Mouse (Mus musculus): ENCODE measurements around the gene Slc34a1. TPM values are rescaled to one million over a fixed set of nuclear protein-coding genes. Genes with fewer than 3 reads are reported as not detected.

The Slc34a1 gene
- not detected in 2 replicates for polyA plus RNA-seq (2014; fragmentation: Nextera tagmentation; extraction: Ambion mirVana)

- 89% methylated on average over 1 of the region's 1 CpGs for WGBS
- H3K9me3 ChIP-seq (ENCODE audit: control insufficient read depth, low read length) = no peaks in the 10 kb centered on the region
- no peaks in the 10 kb centered on the region for H3K27me3 ChIP-seq (ENCODE audit: control insufficient read depth, insufficient read depth, low read length)
- H3K4me2 ChIP-seq (ENCODE audit: low read depth, severe bottlenecking) = no peak within 1 kb of the TSS
- no peak within 1 kb of the TSS for H3K4me3 ChIP-seq (ENCODE audit: low read depth, low read length)
- ATAC-seq (ENCODE audit: insufficient number of reproducible peaks, low FRiP score, low TSS enrichment, low read depth) = no peak
- no peak for DNase-seq (ENCODE audit: low spot score)
- no peaks in the 10 kb centered on the region for H3K4me1 ChIP-seq (ENCODE audit: control insufficient read depth, insufficient read depth, low read length)
- no peak within 1 kb of the TSS for H3K27ac ChIP-seq (replicated peaks; ENCODE audit: low read depth, low read length)
- no peak within 1 kb of the TSS for H3K9ac ChIP-seq (ENCODE audit: low read length)
- no peaks in the 10 kb centered on the region for H3K36me3 ChIP-seq (ENCODE audit: control insufficient read depth, insufficient read depth, low read length)
Measured at GRCm38 (mm10) chr13:55398088-55398487, at the start of gene Slc34a1. Gene Slc34a1 (plus strand): TSS chr13:55398187.

- peak overlapping the region; percentile 81 for H3K4me2 ChIP-seq (ENCODE audit: low read depth, severe bottlenecking)
- no peak for ATAC-seq (ENCODE audit: insufficient number of reproducible peaks, low FRiP score, low TSS enrichment, low read depth)
- peak overlapping the region; percentile 99; the same call in 1 of the 2 replicates for H3K4me3 ChIP-seq (ENCODE audit: low read depth, low read length)
- no peak overlapping the region; the same call in 1 of the 2 replicates for H3K9ac ChIP-seq (ENCODE audit: low read length)
- H3K36me3 ChIP-seq (ENCODE audit: control insufficient read depth, insufficient read depth, low read length) = peaks cover 15% of the 10 kb centered on the region
- no peak overlapping the region for H3K27ac ChIP-seq (replicated peaks; ENCODE audit: low read depth, low read length)
- DNase-seq (ENCODE audit: low spot score) = no peak
- H3K27me3 ChIP-seq (ENCODE audit: control insufficient read depth, insufficient read depth, low read length) = no peaks in the 10 kb centered on the region
- H3K4me1 ChIP-seq (ENCODE audit: control insufficient read depth, insufficient read depth, low read length) = peaks cover 9% of the 10 kb centered on the region
- no peaks in the 10 kb centered on the region for H3K9me3 ChIP-seq (ENCODE audit: control insufficient read depth, low read length)
Measured at GRCm38 (mm10) chr13:55361145-55361544, 36.8 kb upstream of the Slc34a1 start.

GRCm38 (mm10) chr13:55361974-55362452 lies 36.0 kb upstream of the Slc34a1 start:
- no peak for DNase-seq (ENCODE audit: low spot score)
- H3K4me1 ChIP-seq (ENCODE audit: control insufficient read depth, insufficient read depth, low read length) = peaks cover 9% of the 10 kb centered on the region
- 1% methylated on average over 32 of the region's 32 CpGs for WGBS
- peak overlapping the region; percentile 82 for H3K27ac ChIP-seq (replicated peaks; ENCODE audit: low read depth, low read length)
- ATAC-seq (ENCODE audit: insufficient number of reproducible peaks, low FRiP score, low TSS enrichment, low read depth) = peak; percentile 29; the same call in 1 of the 2 replicates
- peak overlapping the region; percentile 99 for H3K4me3 ChIP-seq (ENCODE audit: low read depth, low read length)
- no peaks in the 10 kb centered on the region for H3K27me3 ChIP-seq (ENCODE audit: control insufficient read depth, insufficient read depth, low read length)
- peak overlapping the region; percentile 90 for H3K9ac ChIP-seq (ENCODE audit: low read length)
- no peaks in the 10 kb centered on the region for H3K9me3 ChIP-seq (ENCODE audit: control insufficient read depth, low read length)
- peaks cover 14% of the 10 kb centered on the region for H3K36me3 ChIP-seq (ENCODE audit: control insufficient read depth, insufficient read depth, low read length)
- peak overlapping the region; percentile 81 for H3K4me2 ChIP-seq (ENCODE audit: low read depth, severe bottlenecking)

GRCm38 (mm10) chr13:55362453-55363060 lies 35.4 kb upstream of the Slc34a1 start, which contains the start of gene Lman2:
Gene Lman2 (minus strand): TSS chr13:55362783.
- WGBS = under 1% methylated on average over 33 of the region's 35 CpGs
- Histone ChIP-seq H3K9ac (ENCODE audit: low read length) (peak within 1 kb of the TSS; percentile 90), H3K27me3 (ENCODE audit: control insufficient read depth, insufficient read depth, low read length) (no peaks in the 10 kb centered on the region), H3K4me3 (ENCODE audit: low read depth, low read length) (peak within 1 kb of the TSS; percentile 99), H3K27ac (replicated peaks; ENCODE audit: low read depth, low read length) (peak within 1 kb of the TSS; percentile 82), H3K9me3 (ENCODE audit: control insufficient read depth, low read length) (no peaks in the 10 kb centered on the region), H3K4me1 (ENCODE audit: control insufficient read depth, insufficient read depth, low read length) (peaks cover 9% of the 10 kb centered on the region), H3K4me2 (ENCODE audit: low read depth, severe bottlenecking) (peak within 1 kb of the TSS; percentile 81), H3K36me3 (ENCODE audit: control insufficient read depth, insufficient read depth, low read length) (peaks cover 12% of the 10 kb centered on the region)
- DNase-seq (ENCODE audit: low spot score) (peak; percentile 96), ATAC-seq (ENCODE audit: insufficient number of reproducible peaks, low FRiP score, low TSS enrichment, low read depth) (peak; percentile 97)

- no peaks in the 10 kb centered on the region for H3K36me3 ChIP-seq (ENCODE audit: control insufficient read depth, insufficient read depth, low read length)
- H3K9me3 ChIP-seq (ENCODE audit: control insufficient read depth, low read length) = no peaks in the 10 kb centered on the region
- 69% methylated on average over 7 of the region's 7 CpGs for WGBS
- 0 out of 2 replicates have a peak, but pooled peaks cover 3% of the 10 kb centered on the region for H3K4me1 ChIP-seq (ENCODE audit: control insufficient read depth, insufficient read depth, low read length)
- H3K27me3 ChIP-seq (ENCODE audit: control insufficient read depth, insufficient read depth, low read length) = no peaks in the 10 kb centered on the region
- no peak overlapping the region for H3K4me2 ChIP-seq (ENCODE audit: low read depth, severe bottlenecking)
- ATAC-seq (ENCODE audit: insufficient number of reproducible peaks, low FRiP score, low TSS enrichment, low read depth) (no peak), DNase-seq (ENCODE audit: low spot score) (no peak)
- no peak overlapping the region for H3K4me3 ChIP-seq (ENCODE audit: low read depth, low read length)
- no peak overlapping the region for H3K9ac ChIP-seq (ENCODE audit: low read length)
- no peak overlapping the region for H3K27ac ChIP-seq (replicated peaks; ENCODE audit: low read depth, low read length)
Measured at GRCm38 (mm10) chr13:55368401-55368800, 29.6 kb upstream of the Slc34a1 start.

GRCm38 (mm10) chr13:55369531-55370114 lies 28.4 kb upstream of the Slc34a1 start, which contains the start of gene Rgs14:
Gene Rgs14 (plus strand): TSS chr13:55369732.
- ATAC-seq (ENCODE audit: insufficient number of reproducible peaks, low FRiP score, low TSS enrichment, low read depth) (no peak), DNase-seq (ENCODE audit: low spot score) (no peak)
- no peak within 1 kb of the TSS for H3K4me2 ChIP-seq (ENCODE audit: low read depth, severe bottlenecking)
- H3K27ac ChIP-seq (replicated peaks; ENCODE audit: low read depth, low read length) = no peak within 1 kb of the TSS
- H3K4me1 ChIP-seq (ENCODE audit: control insufficient read depth, insufficient read depth, low read length) = 0 out of 2 replicates have a peak, but pooled peaks cover 3% of the 10 kb centered on the region
- 56% methylated on average over 13 of the region's 13 CpGs for WGBS
- no peaks in the 10 kb centered on the region for H3K36me3 ChIP-seq (ENCODE audit: control insufficient read depth, insufficient read depth, low read length)
- H3K9ac ChIP-seq (ENCODE audit: low read length) = no peak within 1 kb of the TSS
- no peak within 1 kb of the TSS for H3K4me3 ChIP-seq (ENCODE audit: low read depth, low read length)
- no peaks in the 10 kb centered on the region for H3K9me3 ChIP-seq (ENCODE audit: control insufficient read depth, low read length)
- H3K27me3 ChIP-seq (ENCODE audit: control insufficient read depth, insufficient read depth, low read length) = no peaks in the 10 kb centered on the region

GRCm38 (mm10) chr13:55370234-55370633 lies 27.8 kb upstream of the Slc34a1 start:
- H3K4me3 ChIP-seq (ENCODE audit: low read depth, low read length) = no peak overlapping the region
- ATAC-seq (ENCODE audit: insufficient number of reproducible peaks, low FRiP score, low TSS enrichment, low read depth) (no peak), DNase-seq (ENCODE audit: low spot score) (no peak)
- H3K9me3 ChIP-seq (ENCODE audit: control insufficient read depth, low read length) = no peaks in the 10 kb centered on the region
- no peaks in the 10 kb centered on the region for H3K36me3 ChIP-seq (ENCODE audit: control insufficient read depth, insufficient read depth, low read length)
- H3K4me1 ChIP-seq (ENCODE audit: control insufficient read depth, insufficient read depth, low read length) = 0 out of 2 replicates have a peak, but pooled peaks cover 3% of the 10 kb centered on the region
- H3K27me3 ChIP-seq (ENCODE audit: control insufficient read depth, insufficient read depth, low read length) = no peaks in the 10 kb centered on the region
- no peak overlapping the region for H3K27ac ChIP-seq (replicated peaks; ENCODE audit: low read depth, low read length)
- no peak overlapping the region for H3K9ac ChIP-seq (ENCODE audit: low read length)
- no peak overlapping the region for H3K4me2 ChIP-seq (ENCODE audit: low read depth, severe bottlenecking)
- 63% methylated on average over 3 of the region's 3 CpGs for WGBS

- no peaks in the 10 kb centered on the region for H3K27me3 ChIP-seq (ENCODE audit: control insufficient read depth, insufficient read depth, low read length)
- DNase-seq (ENCODE audit: low spot score) (no peak), ATAC-seq (ENCODE audit: insufficient number of reproducible peaks, low FRiP score, low TSS enrichment, low read depth) (no peak)
- 0 out of 2 replicates have a peak, but pooled peaks cover 3% of the 10 kb centered on the region for H3K4me1 ChIP-seq (ENCODE audit: control insufficient read depth, insufficient read depth, low read length)
- no peak overlapping the region for H3K4me2 ChIP-seq (ENCODE audit: low read depth, severe bottlenecking)
- H3K9ac ChIP-seq (ENCODE audit: low read length) = no peak overlapping the region
- no peaks in the 10 kb centered on the region for H3K36me3 ChIP-seq (ENCODE audit: control insufficient read depth, insufficient read depth, low read length)
- H3K27ac ChIP-seq (replicated peaks; ENCODE audit: low read depth, low read length) = no peak overlapping the region
- no peak overlapping the region for H3K4me3 ChIP-seq (ENCODE audit: low read depth, low read length)
- 72% methylated on average over 8 of the region's 8 CpGs for WGBS
- H3K9me3 ChIP-seq (ENCODE audit: control insufficient read depth, low read length) = no peaks in the 10 kb centered on the region
Measured at GRCm38 (mm10) chr13:55371007-55371681, 26.8 kb upstream of the Slc34a1 start.

Measured in limb, embryonic 11.5 days (tissue).